Mouse (Mus musculus): Measurements from ENCODE around the gene Zfr2.

Gene Zfr2

GRCm38 (mm10) chr10:81249442-81249841, 16.5 kb downstream of the Zfr2 start:
- no peak for DNase-seq

GRCm38 (mm10) chr10:81252424-81253419, 19.8 kb downstream of the Zfr2 start, which contains the start of gene Matk:
Gene Matk, plus strand, starts transcription at chr10:81252935.
- no peak for DNase-seq

GRCm38 (mm10) chr10:81254886-81255285, 21.9 kb downstream of the Zfr2 start:
- no peak for DNase-seq

GRCm38 (mm10) chr10:81257158-81258039, 24.4 kb downstream of the Zfr2 start:
- DNase-seq: no peak

DNA sequence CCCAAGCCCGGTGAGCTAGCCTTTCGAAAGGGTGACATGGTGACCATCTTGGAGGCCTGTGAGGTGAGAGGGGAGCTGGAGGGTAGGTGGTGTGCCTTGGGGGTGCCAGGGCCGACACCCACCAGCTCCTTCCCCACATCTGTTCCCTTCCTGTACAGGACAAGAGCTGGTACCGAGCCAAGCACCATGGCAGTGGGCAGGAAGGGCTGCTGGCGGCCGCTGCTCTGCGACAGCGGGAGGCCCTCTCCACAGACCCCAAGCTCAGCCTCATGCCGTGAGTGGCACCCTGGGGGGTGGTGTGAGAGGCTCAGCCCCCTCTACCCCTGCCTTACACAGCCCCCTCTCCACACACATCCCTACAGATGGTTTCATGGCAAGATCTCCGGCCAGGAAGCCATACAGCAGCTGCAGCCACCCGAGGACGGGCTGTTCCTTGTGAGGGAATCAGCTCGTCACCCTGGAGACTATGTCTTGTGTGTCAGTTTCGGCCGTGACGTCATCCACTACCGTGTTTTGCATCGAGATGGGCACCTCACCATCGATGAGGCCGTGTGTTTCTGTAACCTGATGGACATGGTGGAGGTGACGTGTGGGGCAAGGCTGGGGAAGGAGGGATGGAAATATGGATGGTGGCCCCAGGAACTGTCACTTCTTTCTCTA, 26.4 kb downstream of the Zfr2 start:
- no peak for DNase-seq

DNA sequence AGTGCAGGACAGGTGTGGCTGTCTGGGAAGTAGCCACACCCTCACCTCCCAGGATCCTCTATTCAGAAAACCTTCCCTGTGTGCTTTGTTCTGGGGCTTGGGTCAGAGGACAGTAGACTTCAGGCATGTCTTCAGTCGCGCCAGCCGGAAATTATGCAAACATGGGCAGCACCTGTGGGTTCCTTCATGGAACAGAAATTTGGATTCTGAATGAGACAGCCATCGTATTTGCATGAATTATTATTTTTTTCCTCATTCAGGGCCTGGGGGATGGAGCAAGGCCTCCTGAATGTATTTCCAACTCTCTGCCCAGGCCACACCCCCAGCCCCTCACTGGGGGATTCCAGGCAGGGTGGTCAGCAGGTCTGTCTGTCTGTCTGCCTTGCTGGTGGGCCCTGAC, 28.1 kb downstream of the Zfr2 start:
- DNase-seq: no peak

DNA sequence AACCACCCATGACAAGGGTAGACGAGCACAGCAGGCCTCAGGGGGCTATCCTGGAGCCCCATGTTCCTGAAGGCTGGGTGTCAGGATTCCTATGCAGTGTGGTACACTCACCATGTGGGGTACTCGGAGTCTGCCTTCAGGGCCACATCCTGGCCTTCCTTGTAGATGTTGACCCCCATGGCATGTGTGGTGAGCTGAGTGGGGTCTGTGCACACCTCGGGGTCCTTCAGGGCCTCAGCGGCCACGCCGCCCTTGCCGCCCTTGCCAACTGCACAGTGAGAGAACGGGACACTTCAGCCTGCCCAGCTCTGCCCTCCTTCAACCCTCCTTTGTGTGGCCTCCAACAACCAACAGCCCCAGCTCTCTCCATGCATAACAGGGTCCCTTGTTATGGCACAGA, 32.6 kb downstream of the Zfr2 start:
- DNase-seq: no peak

DNA sequence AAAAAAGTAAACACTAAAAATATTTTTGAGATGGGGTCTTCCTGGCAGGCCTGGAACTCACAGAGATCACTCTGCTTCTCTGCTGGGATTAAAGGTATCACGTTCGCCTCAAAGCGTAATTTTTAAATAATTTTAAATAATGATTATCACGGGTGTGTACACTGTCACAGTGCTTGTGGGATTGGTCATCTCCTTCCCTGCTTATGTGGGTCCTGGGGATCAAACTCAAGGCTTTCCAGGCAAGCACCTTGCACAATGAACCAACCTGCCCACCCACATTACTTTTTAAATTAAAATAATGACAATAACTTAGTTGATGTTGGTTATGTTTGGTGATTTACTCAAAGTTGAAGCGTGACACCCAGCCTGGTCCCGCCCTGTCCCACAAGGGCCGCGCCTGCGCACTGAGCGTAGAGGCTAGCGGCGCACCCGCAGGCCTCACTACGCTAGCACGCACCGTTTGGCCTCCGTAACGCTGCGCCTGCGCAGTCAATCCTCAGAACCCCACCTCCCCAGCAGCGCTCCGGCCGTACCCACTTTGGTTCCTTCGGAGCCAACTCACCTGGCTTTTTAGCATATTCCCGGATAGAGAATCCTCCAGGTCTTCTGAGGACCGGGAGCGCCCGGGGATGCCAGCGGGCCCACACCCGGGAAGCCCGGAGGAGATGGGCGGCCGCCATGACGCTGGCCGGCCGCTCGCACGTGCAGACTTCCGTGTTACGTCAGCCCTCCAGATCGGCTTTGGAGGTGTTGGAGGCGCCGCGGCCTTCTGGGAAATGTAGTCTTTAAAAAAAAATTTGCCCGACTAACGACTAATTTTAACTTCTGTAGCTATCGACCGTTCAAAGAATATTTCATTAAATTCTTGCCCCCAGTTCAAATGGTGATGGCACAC, 33.5 kb downstream of the Zfr2 start, which contains the start of the genes Mrpl54 and Apba3:
Gene Mrpl54, minus strand, starts transcription at position 724 of the 895 bp plus-strand sequence.
Gene Apba3, plus strand, starts transcription at position 750 of the 895 bp plus-strand sequence.
- DNase-seq: peak; percentile 98

- peak; percentile 88 for DNase-seq
Measured at GRCm38 (mm10) chr10:81268056-81268455, 35.1 kb downstream of the Zfr2 start.

DNA sequence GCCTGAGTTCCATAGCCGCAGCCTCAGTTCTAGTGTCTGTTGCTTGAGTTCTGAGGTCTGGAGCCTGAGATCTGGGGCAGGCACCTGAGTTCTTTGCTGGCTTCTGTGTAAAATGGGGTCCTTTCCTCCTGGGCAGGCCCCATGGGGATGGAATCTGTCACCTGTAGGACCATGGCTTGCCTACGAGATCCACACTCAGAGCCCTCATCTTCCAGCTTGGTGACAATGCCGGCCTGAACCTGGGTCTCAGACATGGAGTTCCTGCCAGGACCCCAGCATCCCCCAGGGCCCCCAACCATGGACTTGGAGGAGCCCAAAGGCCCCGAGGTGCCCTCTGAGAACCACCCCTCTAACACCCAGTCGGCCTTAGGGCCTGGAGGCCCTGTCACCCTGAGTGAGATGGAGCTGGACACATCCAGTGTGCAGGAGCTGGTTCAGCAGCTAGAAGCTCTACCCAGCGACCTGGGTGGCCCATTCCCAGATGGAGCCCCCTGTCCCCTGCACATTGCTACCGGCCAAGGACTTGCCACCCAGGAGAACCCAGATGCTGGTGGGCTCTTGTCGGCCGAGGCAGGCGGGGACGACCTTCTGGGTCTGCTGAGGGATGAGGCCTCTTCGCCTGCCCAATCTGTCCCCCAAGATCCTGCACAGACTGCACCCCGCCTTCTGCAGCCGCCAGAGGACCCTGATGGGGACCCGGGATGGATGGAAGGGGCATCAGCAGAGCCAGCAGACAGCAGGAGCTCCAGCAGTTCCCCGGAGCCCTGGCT, 35.9 kb downstream of the Zfr2 start:
- no peak for DNase-seq

- no peak for DNase-seq
Measured at GRCm38 (mm10) chr10:81272356-81272755, 39.4 kb downstream of the Zfr2 start.

DNA sequence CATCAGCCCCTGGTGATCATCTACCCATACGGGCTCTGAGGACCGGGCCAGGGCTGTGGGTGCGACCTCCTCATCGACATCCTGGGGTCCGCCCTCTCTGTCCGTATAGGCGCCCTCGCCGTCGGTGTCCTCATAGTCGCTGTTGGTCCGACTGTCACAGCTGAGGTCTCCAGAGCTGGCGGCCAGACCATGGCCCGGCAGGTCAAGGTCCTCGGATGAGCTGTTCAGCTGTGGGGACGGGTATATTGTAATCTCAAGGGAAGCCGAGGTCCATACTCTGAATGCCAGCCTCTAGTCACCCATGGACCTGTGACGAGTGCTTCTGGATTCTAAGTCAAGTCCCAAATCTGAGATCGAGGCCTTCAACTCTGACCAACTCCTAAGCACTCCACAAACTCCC, 40.9 kb downstream of the Zfr2 start:
- no peak for DNase-seq

- DNase-seq: no peak
Measured at GRCm38 (mm10) chr10:81277676-81278075, 44.7 kb downstream of the Zfr2 start.

- no peak for DNase-seq
Measured at GRCm38 (mm10) chr10:81279496-81279895, 46.5 kb downstream of the Zfr2 start.

DNA sequence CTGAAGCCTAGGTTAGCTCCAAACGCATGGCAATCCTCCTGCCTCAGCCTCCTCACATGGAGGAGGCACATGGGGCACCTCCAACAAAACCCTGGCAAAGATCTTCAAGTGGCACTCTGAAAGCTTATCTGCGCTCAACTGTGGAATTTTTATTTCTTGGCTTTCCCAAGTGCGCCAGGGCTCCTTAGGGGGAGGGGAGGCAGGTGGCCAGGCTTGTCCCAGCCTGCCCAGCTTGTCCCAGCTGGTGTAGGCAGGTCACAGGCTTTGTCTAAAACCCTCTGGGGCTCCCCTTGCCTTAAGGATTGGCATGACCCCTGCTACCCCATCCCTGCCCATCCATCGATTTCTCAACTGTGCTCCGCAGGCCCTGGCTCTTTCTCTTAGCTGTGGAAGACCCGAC, 51.2 kb downstream of the Zfr2 start:
- peak; percentile 45 for DNase-seq

GRCm38 (mm10) chr10:81284719-81285118, 51.8 kb downstream of the Zfr2 start:
- peak; percentile 77 for DNase-seq

GRCm38 (mm10) chr10:81285694-81286450, 52.9 kb downstream of the Zfr2 start:
- peak; percentile 93 for DNase-seq

GRCm38 (mm10) chr10:81286586-81286985, 53.6 kb downstream of the Zfr2 start:
- peak; percentile 71 for DNase-seq

DNA sequence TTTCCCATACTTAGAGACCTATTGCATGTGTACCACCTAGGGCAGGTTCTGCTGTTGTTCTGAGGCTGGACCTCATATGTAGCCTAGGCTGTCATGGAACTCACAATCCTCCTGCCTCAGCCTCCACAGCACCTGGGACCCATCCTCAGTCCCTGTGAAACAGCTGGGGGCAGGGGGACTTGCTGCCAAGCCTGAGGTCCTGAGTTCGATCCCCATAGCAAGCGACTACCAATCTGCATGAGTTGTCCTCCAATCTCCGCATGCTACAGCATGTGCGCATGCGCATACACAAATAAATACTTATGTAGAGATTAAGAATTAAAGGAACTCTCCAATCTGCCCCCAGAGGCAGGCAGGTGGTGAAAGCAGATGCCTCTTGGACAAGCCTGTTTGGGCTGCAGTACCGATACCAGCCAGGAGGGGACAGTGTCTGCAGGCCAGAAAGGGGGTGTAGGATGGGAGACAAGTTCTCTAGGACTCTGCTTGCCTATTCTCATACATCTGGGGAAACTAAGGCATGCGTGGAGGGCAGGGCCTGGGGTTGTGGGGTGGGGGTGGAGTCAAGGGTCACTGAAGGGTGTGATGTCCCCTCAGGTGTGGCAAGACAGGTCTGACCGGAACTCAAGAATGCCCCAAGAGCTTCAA, 54.7 kb downstream of the Zfr2 start:
- DNase-seq: peak; percentile 62

All from kidney, adult 18-20 months (tissue).